Mouse (Mus musculus): ENCODE measurements at regions not wholly inside any gene's neighbourhood (a gene's known extent, or its start where the extent isn't known, plus 50 kb on each side); places are given as distances from the start of the nearest gene placed in this dataset.

DNA sequence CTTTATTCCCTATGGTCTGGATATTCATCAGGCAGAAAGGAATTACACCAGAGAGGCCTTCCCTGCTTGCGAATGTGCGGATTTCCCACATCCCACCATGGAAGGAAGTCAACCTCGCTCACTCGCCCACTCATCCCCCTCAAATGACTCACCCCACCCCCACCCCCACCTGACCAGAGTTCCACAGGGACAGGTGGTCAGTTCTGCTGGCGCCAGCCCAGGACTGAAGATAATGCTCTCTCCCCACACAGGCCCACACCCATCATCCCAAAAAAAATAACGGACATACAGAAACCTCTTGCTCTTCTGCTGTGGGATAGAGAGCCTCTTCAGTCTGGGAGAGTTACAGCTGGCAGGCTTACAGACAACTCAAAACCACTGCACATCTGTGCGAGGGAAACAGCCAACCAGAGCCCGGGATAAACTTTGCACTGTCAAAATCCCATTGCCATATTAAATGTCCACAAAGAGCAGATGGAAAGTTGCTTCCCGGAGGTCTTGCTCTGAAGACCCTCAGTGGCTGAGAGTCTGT lies 128.0 kb downstream of the Lrrc30 start:
- DNase-seq (ENCODE audit: low spot score in 2 of 2) = no peak

DNA sequence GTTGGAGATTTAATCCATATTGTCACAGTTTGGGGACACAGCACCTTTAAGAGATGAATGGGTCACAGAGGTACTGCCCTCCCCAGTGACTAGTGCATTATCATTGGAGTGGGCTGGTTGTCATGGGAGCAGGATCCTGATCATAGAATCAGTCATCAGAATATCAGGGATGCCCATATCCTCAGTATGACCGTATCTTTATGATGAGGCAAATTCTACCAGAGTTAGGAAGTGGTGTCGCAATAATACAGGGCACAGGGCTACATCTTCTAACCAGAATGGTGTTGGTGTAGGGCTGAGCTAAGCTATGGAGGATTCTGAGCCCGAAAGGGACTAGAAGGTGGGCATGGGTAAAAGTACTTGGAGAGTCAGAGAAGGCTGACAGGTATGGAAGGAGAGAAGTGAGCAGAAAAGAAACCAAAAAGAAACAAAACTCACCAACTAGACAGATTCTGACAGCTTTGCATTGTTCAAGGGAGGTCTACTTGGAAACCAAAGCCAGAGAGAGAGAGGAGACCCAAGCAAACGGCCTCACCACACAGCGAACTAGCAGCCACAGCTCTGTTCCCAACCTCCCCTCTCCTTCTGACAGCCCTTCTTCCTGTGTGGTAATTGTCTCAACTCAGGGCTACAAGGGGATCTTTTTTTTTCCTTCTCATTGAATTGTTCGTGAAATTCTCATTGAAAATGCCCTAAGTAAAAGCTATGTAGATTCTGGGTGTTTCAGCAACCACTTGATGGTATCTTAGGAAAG lies 129.2 kb downstream of the Lrrc30 start:
- DNase-seq (ENCODE audit: low spot score in 2 of 2) = no peak

DNA sequence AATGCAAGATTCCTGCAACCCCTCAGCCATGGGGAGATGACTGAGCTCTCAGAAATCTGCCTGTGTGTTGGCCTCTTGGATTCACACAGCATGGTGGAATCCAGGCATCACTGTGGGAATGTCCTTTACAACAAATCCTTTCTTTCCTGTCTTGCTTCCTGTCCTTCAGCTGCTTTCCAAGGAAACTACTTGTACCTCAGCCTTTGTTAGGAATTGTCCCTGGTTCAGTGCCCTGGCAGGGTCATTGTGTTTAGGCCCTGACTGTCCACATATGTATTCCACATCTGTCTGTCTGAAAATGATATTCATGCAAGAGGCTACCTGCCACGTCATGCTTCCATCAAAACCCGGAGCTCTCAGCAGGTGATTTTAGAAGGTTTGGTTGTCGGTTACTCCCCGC lies 129.9 kb downstream of the Lrrc30 start:
- no peak for DNase-seq (ENCODE audit: low spot score in 2 of 2)

DNA sequence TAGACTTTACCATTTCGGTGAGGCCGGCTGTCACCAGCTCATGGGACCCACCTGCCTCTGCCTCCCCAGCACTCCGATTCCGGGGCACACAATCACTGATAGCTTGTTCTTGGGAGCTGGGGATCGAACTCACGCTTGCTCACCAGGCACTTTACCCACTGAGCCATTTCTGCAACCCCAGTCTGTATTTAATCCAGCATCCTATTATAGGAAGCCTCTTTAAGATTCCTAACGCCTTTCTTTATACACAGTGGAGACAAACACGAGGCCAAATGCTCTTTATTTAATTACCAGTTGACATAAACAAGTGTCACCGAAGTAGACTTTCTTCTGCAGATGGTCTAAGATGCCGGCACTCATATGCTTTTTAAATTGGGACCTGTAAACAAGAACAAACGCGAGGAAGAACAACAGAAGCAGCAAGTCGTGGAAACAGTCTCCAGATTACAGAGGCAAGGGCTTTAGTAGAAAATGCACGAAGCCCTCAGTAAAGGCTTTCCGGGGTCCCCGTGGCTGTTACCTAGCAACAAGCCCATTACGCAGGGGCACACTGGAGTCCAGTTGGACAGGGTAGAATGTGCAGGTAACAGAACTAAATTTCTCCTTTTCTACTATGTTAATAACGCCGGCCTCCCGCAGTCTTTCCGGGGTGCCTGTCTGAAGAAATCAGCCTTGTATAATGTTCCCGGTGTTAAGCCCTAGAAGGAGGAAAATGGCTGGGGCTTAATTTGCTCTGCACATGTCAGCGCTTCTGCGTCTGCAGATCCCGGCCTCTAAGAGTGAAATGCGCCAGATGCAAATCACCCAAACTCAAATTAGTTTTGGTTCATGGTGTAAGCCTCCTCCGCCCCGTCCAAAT lies 132.5 kb downstream of the Lrrc30 start:
- no peak for DNase-seq (ENCODE audit: low spot score in 2 of 2)

DNA sequence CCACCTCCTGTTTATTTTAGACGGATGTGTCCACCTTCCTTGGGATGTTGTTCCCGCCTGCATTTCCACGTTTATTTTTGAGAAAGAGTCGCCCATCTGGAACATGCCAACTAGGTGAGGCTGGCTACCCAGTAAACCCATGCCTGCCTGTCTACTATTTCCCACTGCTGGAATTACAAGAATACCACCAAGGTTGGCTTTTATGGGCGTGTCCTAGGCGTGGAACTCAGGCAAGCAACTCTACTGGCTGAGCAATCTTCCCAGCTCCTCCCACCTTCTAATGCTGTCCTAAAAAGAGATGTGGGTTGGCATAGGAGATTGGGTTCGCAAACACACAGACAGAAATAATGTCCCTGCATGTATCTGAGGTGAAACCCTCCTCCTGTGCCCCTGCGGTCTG lies 135.1 kb downstream of the Lrrc30 start:
- no peak for DNase-seq (ENCODE audit: low spot score in 2 of 2)

DNA sequence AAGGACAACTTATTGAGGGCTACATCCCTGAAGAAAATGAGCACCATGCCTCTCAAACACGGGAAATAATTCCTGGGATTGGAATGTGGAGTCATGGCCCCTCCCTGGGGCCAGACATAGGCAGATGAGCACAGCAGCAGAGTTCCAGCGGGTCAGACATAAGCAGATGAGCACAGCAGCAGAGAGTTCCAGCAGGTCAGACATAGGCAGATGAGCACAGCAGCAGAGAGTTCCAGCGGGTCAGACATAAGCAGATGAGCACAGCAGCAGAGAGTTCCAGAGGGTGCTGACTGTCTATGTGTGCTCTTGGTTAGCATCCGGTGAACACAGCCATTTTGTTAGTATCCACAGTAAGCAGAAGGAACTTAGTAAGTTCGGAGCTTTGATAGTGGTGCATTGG lies 126.2 kb upstream of the Ptprm start:
- no peak for DNase-seq (ENCODE audit: low spot score in 2 of 2)

DNA sequence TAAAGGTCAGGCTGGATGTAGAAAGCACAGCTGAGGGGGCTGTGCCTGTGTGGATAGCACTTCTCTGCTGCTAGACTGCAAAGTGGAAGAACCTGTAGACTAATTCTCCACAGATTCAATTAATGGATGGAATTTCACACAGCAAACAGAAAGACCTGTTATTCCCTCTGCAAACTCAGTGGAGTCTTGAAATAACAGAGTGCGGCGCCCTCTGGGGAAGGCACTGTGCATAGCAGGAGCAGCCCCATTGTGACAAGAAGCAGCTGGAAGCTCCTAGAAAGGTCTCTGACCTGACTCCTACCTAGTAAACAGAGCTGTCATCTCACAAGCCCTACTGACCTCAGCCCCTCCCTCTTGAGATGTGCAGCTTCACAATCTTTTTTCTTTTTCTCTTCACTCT lies 118.9 kb upstream of the Ptprm start:
- peak; percentile 64 to 68 for DNase-seq (ENCODE audit: low spot score in 2 of 2)

DNA sequence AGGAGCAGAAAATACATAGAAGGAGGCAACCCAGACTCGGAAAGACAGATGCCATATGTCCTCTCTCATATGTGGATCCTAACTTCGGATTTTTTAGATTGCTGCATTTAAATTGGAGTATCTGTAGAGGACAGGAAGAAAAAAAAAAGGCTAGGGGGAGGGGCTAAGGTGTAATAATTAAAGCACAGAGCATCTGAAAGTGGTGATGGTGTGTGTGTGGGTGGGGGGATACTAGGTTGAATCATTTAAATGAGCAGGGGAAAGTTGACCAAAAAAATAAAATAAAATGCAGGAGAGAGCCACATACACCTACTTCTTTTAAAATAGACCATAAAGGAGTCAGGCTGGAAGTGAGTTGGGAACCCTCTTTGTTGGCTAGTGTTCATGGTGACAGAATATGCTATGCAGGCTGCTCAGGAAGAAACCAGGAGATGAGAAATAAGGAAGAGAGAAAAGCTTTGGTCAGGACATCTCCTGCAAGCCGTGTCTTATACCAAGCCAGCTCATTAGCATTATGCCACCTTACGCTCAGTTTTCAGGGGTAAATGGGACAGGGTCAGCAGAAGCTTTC lies 104.7 kb upstream of the Ptprm start:
- no peak for DNase-seq (ENCODE audit: low spot score in 2 of 2)

DNA sequence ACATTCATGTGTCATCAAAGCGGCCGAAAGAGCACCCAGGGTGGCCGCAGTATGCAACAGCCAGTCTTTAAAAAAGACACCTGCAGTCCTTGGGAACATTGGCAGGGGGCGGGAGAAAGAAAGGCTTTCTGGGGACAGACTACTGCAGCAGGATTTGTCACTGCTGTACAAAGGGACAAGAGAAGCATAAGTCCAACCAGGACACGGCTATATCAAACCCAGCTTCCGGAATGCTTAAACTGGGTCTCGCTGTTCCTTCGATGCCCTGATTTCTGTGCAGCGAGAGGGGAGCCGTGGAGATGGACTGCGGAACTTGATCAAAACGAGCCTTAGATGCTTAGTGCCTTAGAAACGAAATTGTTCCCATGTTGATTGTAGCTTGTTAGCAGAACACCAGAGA lies 97.7 kb upstream of the Ptprm start:
- DNase-seq (ENCODE audit: low spot score in 2 of 2) = no peak

DNA sequence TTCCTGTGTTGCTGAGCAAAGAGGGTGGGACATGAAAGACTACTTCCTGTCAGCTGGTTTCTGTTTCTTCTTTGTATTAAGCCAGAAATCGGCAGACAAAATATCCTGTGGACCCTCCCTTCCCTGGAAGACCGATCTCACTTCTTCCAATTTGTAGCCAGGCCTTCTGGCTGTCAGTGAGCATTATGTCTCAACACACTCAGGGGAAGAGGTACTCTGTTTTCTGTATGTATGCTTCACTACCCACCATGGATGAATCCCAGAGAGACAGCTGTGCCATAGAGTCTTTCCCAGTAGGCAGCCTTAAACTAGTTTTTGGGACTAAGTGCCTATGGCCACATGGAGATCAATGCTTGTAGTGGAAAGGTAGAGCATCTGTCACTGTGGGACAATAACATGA lies 96.8 kb upstream of the Ptprm start:
- DNase-seq (ENCODE audit: low spot score in 2 of 2) = no peak

DNA sequence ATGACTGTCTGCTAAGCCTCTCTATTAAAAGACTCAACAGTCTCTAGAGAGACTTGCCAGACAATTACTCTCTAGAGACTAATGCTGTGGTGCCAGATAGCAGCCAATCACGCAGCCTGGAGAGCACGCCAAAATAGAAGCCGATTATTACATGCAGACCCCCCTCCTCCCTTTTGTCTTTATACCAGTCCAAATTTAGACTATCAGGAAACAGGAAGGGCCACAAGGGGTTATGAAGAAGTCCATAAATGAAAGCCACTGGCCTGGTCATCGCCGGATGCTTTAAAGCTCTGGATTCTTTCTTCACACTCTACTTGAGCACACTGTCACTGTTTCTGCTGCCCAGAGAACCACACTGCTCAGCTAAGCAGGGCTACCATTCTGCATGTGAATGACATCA lies 95.8 kb upstream of the Ptprm start:
- DNase-seq (ENCODE audit: low spot score in 2 of 2) = no peak

DNA sequence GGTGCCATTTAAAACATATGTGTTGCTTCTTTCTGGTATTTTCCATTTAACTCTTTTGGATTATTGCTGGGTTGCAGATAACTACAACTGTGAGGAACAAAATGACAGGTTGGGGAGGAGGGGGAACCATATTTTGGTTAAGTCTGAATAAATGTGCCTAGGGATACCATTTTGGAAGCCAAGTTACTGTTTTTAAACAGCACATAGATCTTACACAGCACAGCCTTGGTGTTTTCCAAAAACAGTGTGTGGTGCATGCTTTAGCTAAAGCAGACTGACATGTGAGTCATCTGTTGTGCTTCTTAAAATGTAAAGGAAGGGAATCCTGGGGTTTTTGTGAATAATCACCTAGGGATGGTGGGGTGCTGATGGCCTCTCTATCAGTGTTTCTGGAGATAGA lies 91.7 kb upstream of the Ptprm start:
- DNase-seq (ENCODE audit: low spot score in 2 of 2) = no peak

DNA sequence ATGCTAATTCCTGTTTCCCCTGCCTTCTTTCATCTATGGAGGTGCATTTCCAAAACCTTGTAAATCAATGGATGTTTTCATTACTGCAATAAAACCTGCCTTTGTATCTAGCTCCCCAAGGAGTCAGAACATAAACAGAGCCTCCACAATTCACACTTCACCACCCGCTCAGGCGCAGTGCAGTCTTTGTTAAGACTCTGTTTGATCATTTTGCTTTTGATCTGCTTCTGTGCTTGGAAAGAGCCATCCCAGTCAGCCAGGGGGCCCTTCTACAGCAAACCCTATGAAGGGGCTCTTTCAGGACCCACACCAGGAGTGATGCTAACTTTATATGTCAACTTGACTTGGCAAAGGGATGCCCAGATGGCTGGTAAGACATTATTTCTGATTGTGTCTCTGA lies 86.7 kb upstream of the Ptprm start:
- DNase-seq (ENCODE audit: low spot score in 2 of 2) = no peak

DNA sequence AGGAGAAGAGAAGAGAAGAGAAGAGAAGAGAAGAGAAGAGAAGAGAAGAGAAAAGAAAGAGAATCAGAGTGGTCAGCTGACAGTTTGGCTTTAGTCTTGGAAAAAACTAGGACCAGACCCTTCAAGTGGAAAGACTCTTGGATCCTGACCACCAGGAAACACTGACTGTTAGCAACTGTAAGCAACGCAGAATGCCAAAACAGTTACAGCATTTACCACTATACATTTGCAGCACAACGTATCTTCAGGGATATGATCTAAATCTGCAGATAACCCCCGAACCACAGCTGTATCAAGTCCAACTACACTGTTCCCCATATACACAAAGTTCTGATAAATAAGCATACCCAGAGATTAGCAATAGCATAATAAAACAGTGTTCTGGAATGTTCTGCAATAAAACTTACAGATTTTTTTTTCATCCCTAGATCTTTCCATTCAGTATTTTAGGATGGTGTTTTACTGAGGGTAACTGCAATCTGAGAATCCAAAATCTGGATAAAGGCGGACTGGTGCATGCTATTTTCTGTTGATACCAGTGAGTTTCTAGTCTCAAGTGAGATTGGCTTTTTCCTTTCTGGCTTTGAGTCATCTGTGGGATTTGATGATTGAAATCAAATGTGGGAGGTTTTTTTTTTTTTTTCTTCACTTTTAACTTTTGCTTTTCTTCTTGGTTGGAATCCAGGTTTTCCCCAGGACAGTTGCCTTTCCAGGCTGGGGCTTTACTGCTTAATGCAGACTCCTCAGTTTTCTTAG lies 65.9 kb upstream of the Ptprm start:
- DNase-seq (ENCODE audit: low spot score in 2 of 2) = no peak

DNA sequence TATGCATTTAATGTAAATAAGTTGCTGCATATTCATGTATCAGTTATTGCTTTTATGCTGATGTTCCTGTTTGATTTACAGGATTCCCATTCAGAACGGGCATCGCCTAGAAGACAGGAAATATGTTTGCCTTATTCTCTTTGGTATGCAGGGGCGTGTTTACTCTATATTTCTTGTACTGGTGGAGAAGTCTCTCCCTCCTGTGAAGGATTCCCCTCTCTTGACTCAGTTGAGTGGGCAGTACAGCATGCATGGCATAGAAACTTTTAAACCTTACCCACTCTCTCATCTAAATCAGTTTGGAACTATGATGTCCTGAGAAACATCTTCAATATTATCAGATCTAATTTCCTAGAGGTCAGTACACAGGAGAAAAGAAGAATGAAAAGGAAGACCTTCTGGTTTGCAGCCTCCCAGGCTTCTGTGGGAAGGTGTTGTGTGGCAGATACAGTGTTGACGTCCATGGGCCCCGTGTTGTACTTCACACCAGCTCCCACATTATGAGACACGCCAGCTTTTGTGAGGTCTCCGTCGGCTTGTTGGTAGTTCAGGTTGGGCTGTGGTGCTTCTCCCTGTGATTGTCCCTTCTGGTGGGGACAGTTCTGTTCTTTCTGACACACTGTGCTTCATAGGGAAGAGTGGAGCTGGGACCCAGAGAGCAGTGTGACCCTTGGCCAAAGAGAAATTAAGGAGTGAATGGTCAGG lies 58.4 kb upstream of the Ptprm start:
- DNase-seq (ENCODE audit: low spot score in 2 of 2) = no peak

DNA sequence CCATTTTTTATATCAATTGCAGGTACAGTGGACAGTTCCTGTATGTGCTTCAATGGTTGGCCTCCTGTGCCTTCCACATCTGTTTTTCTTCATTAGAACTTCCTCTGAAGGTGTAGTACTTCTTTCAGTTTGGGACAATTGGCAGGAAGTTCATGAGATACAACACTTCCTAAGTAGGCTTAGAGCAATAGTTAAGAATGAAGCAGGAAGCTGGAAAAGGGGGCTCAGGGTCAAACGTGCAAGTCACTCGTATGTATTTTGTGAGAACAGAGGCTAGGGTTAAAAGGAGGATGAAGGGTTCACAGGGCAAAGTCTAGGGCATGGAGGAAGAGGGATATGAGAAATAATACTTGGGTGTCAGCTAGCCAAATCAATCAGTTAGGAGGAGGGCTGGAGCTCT lies 55.7 kb upstream of the Ptprm start:
- DNase-seq (ENCODE audit: low spot score in 2 of 2) = no peak

DNA sequence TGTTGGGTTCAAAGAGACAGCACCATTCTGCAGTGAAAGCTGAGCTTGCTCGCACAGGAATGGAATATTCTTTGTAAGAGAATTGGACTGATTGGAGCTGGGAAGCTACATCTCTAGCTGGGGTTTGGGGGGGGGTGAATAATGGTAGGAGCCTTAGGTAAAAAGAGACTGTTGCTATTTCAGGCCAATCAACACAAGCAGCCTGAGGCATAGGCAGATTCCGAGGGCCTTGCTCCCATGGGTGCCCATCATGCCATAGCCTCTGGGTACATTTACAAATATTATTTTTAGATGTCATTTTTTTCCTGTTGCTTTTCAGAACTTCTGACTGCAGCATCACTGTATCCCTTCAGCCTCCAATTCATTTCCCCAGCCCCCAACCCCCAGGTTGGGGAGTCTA lies 51.7 kb upstream of the Ptprm start:
- no peak for DNase-seq (ENCODE audit: low spot score in 2 of 2)

All from adrenal gland, adult 18-20 months (tissue).